In genomic region chr11:87697131-87697682, GRCm38 (mm10) we compare ENCODE assay signal across 1 mouse cellular context.
TF ChIP-seq lines count a peak whose summit lies in the region.

No protein-coding gene starts in this region.

TF ChIP-seq in MEL, 35 proteins besides CTCF, POLR2A, EP300 and RAD21:
- TF ChIP-seq MYB (IDR thresholded peaks at IDR 0.05; ENCODE audit: low read depth, low read length) (no peak), TAL1 (IDR thresholded peaks at IDR 0.05; ENCODE audit: low read length) (peak; percentile 44)
TF ChIP-seq in MEL: peak in this region for 1.
